Mouse (Mus musculus) cerebellum, adult 9-10 months (tissue): Measurements from ENCODE around the gene Col18a1.
A peak's percentile ranks its signal among the peaks of the same experiment; 100 is the strongest.

Source experiments
- DNase-seq: peaks from one replicate; pipeline ENCODE4 v3.0.0; 2022

Col18a1 gene

GRCm38 (mm10) chr10:77165963-77166717 is at the start of gene Col18a1:
Col18a1 (minus strand) TSS chr10:77166548.
- DNase-seq, result no peak

GRCm38 (mm10) chr10:77215641-77216040 is 49.3 kb upstream of the Col18a1 start:
- DNase-seq, result no peak

GRCm38 (mm10) chr10:77214586-77214985 is 48.2 kb upstream of the Col18a1 start:
- DNase-seq, result no peak

- no peak for DNase-seq
These were observed 47.1 kb upstream of the Col18a1 start for GRCm38 (mm10) chr10:77213483-77213882.

GRCm38 (mm10) chr10:77212354-77213120 is 46.2 kb upstream of the Col18a1 start:
- no peak for DNase-seq

GRCm38 (mm10) chr10:77211116-77211570 is 44.8 kb upstream of the Col18a1 start:
- DNase-seq, result no peak

- DNase-seq, result no peak
These were observed 44.3 kb upstream of the Col18a1 start for GRCm38 (mm10) chr10:77210666-77211065.

- no peak for DNase-seq
These were observed 42.9 kb upstream of the Col18a1 start for GRCm38 (mm10) chr10:77209261-77209660.

- DNase-seq, result peak; percentile 10
These were observed 40.3 kb upstream of the Col18a1 start for GRCm38 (mm10) chr10:77206565-77207079.

GRCm38 (mm10) chr10:77206134-77206533 is 39.8 kb upstream of the Col18a1 start:
- no peak for DNase-seq

- DNase-seq, result no peak
These were observed 37.6 kb upstream of the Col18a1 start for GRCm38 (mm10) chr10:77203960-77204359.

- no peak for DNase-seq
These were observed 35.6 kb upstream of the Col18a1 start for GRCm38 (mm10) chr10:77201919-77202318.

GRCm38 (mm10) chr10:77200295-77200694 is 33.9 kb upstream of the Col18a1 start:
- no peak for DNase-seq

GRCm38 (mm10) chr10:77199229-77199628 is 32.9 kb upstream of the Col18a1 start:
- DNase-seq, result no peak

GRCm38 (mm10) chr10:77197469-77198209 is 31.3 kb upstream of the Col18a1 start:
- DNase-seq, result no peak

- no peak for DNase-seq
These were observed 30.3 kb upstream of the Col18a1 start for GRCm38 (mm10) chr10:77196676-77197075.

- no peak for DNase-seq
These were observed 29.8 kb upstream of the Col18a1 start for GRCm38 (mm10) chr10:77196115-77196514.

GRCm38 (mm10) chr10:77193495-77193894 is 27.1 kb upstream of the Col18a1 start:
- DNase-seq, result no peak

GRCm38 (mm10) chr10:77192745-77193144 is 26.4 kb upstream of the Col18a1 start:
- no peak for DNase-seq

- DNase-seq, result no peak
These were observed 24.9 kb upstream of the Col18a1 start for GRCm38 (mm10) chr10:77190967-77191915.

- DNase-seq, result no peak
These were observed 21.1 kb upstream of the Col18a1 start for GRCm38 (mm10) chr10:77187427-77187826.

GRCm38 (mm10) chr10:77182804-77183331 is 16.5 kb upstream of the Col18a1 start:
- DNase-seq, result no peak
